Mouse (Mus musculus) small intestine, adult 2 months (tissue): Measurements from ENCODE around the gene Alg5.

ENCODE experiments used
- CTCF ChIP-seq: fragments of 200-500 bp; IDR thresholded peaks from 2 replicates; pipeline ENCODE4 v1.5.1; 2012; ENCODE audit warnings: low read depth, mild to moderate bottlenecking, control low read depth, inconsistent platforms, low read length, moderate library complexity, mixed read lengths; ENCODE audit not compliant: insufficient replicate concordance, insufficient read length; ENCODE audit errors: extremely low read depth
- POLR2A ChIP-seq: fragments of 200-500 bp; IDR thresholded peaks from 2 replicates; pipeline ENCODE4 v1.6.1; 2012; ENCODE audit warnings: low read depth, mild to moderate bottlenecking, control low read depth, inconsistent platforms, low read length, moderate library complexity

GRCm38 (mm10) chr3:54723741-54724500 is 11.4 kb upstream of the Alg5 start:
- TF ChIP-seq CTCF (no peak), POLR2A (no peak)
